Mouse (Mus musculus) bone marrow, adult 2 months (tissue): ENCODE data around the gene Zbtb43. TPM values are rescaled to one million over a fixed set of nuclear protein-coding genes. Genes with fewer than 3 reads are reported as not detected.

Experiments used
- H3K27ac ChIP-seq: fragments of 200-500 bp; 2 replicates; pipeline ENCODE4 v1.5.1; 2012; ENCODE audit warnings: low read depth, mild to moderate bottlenecking, control low read depth, inconsistent platforms, low read length; ENCODE audit not compliant: control insufficient read depth, poor library complexity, insufficient read depth
- H3K4me1 ChIP-seq: fragments of 200-500 bp; 2 replicates; pipeline ENCODE4 v1.6.1; 2011; ENCODE audit warnings: low read length; ENCODE audit not compliant: control insufficient read depth, insufficient read depth
- H3K4me3 ChIP-seq: fragments of 200-500 bp; replicated peaks from 2 replicates; pipeline ENCODE3; 2011; ENCODE audit warnings: mild to moderate bottlenecking, low read depth, low read length, control low read depth; ENCODE audit not compliant: control insufficient read depth
- CTCF ChIP-seq: fragments of 200-500 bp; IDR thresholded peaks from 2 replicates; pipeline ENCODE4 v1.5.1; 2011; ENCODE audit warnings: low read length, control low read depth; ENCODE audit not compliant: control insufficient read depth, insufficient read depth
- POLR2A ChIP-seq: fragments of 200-500 bp; IDR thresholded peaks from 2 replicates; pipeline ENCODE4 v1.6.1; 2011; ENCODE audit warnings: low read depth, mild to moderate bottlenecking, control low read depth, low read length, borderline replicate concordance; ENCODE audit not compliant: control insufficient read depth
- WGBS: fragments of 180-500 bp; shearing (Covaris S2); methylation state at CpG from one replicate; pipeline ENCODE4 v1.1.7; 2018; 5-methylcytosine and 5-hydroxymethylcytosine counted together
- polyA plus RNA-seq: library from polyadenylated mRNA; stranded (reverse); fragments of >200 nt; gene quantifications from 2 replicates; pipeline ENCODE4 v1.2.4, GENCODE M21; 2011; ENCODE audit warnings: low replicate concordance; ENCODE audit not compliant: missing spikeins, insufficient read depth, insufficient read length

Gene Zbtb43
- polyA plus RNA-seq, 1 experiment: 11.1 TPM

- WGBS: 1% methylated on average over 88 of the region's 102 CpGs
- no peaks in the 10 kb centered on the region; the same call in none of the 2 replicates for H3K4me1 ChIP-seq
- H3K4me3 ChIP-seq: peak within 1 kb of the TSS; percentile 83
- TF ChIP-seq CTCF: peak; percentile 87
- peak; percentile 61; the same call in 1 of the 2 replicates for TF ChIP-seq POLR2A
- peak within 1 kb of the TSS; percentile 84 for H3K27ac ChIP-seq
These were observed 37.3 kb downstream of the Zbtb43 start, which contains the start of gene Zbtb34 for GRCm38 (mm10) chr2:33430771-33431699. Gene Zbtb34 (minus strand): TSS chr2:33431324.

- Histone ChIP-seq H3K27ac (peak overlapping the region; percentile 84), H3K4me3 (peak overlapping the region; percentile 73), H3K4me1 (no peaks in the 10 kb centered on the region; the same call in none of the 2 replicates)
- under 1% methylated on average over 13 of the region's 13 CpGs for WGBS
- TF ChIP-seq POLR2A (no peak), CTCF (no peak)
These were observed 38.1 kb downstream of the Zbtb43 start for GRCm38 (mm10) chr2:33430081-33430770.

DNA sequence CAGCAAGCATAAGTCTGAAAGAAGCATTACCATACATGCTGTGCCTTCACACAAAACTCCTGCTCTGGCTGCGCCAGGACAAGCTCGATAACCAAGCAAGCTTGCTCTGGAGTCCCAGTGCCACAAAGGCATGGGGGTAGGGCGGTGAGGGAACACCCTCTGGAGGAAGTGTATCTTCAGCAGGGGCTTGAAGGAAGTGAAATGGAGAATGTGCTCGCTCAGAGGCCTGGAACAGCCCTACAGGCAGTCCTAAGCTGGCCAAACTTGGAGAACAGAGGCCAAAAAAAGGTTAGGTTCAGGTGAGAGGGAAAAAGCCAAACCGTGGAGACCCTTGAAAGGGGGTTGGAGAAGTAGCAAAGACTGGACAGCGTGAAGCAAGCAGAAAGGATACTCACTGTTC, 39.0 kb downstream of the Zbtb43 start:
- 4% methylated on average over 6 of the region's 6 CpGs for WGBS
- TF ChIP-seq POLR2A (no peak), CTCF (no peak)
- H3K4me3 ChIP-seq: peak overlapping the region; percentile 60
- peak overlapping the region; percentile 62 for H3K27ac ChIP-seq
- H3K4me1 ChIP-seq: no peaks in the 10 kb centered on the region; the same call in none of the 2 replicates

DNA sequence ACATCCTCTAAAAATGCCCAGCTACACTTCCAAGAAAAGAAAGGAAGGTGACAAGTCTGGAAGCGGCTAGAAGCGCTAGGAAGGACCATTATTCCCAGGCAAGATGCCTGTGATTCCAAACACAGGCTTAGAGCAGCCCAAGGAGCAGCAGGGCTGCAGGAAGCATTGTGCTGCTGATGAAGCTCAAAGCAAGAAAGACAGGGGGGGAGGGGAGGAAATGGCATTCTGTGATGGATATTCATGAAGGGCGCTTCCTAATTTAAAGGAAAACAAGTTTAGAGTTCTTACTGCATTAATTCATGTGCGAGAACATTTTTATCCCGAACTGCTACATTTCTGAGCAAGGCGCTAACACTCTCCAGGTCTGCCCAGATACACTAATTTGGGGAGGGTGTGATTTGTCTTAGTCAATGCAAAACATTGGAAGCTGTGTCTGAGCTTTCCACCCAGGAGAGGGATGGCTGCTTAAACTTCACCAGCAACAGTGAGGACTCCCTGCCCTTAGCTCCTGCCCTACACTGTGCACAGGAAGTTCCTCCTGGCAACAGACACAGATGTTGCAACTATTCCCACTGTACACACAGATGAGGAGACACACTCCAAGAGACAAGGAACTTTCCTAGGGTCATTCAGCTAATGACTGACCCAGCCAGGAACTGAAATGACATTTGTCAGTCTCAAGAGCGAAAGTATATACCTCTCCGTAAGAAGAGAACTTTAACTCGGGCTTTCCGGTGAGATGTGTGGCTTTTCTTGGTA, 41.5 kb downstream of the Zbtb43 start:
- no peaks in the 10 kb centered on the region; the same call in none of the 2 replicates for H3K4me1 ChIP-seq
- no peak overlapping the region for H3K27ac ChIP-seq
- TF ChIP-seq POLR2A: no peak
- TF ChIP-seq CTCF: no peak
- H3K4me3 ChIP-seq: no peak overlapping the region
- WGBS: 84% methylated on average over 10 of the region's 10 CpGs

- Histone ChIP-seq H3K27ac (no peak overlapping the region), H3K4me1 (no peaks in the 10 kb centered on the region)
These were observed 50.9 kb downstream of the Zbtb43 start for GRCm38 (mm10) chr2:33417454-33417853.

GRCm38 (mm10) chr2:33414019-33414418, 54.3 kb downstream of the Zbtb43 start:
- TF ChIP-seq POLR2A (no peak), CTCF (no peak)
- H3K4me1 ChIP-seq: no peaks in the 10 kb centered on the region
- no peak overlapping the region for H3K27ac ChIP-seq
- 83% methylated on average over 13 of the region's 13 CpGs for WGBS
- H3K4me3 ChIP-seq: no peak overlapping the region

More at GRCm38 (mm10) chr2:33417454-33417853, 50.9 kb downstream of the Zbtb43 start:
- WGBS: 71% methylated on average over 4 of the region's 4 CpGs
- TF ChIP-seq CTCF (no peak), POLR2A (no peak)
- H3K4me3 ChIP-seq: no peak overlapping the region

DNA sequence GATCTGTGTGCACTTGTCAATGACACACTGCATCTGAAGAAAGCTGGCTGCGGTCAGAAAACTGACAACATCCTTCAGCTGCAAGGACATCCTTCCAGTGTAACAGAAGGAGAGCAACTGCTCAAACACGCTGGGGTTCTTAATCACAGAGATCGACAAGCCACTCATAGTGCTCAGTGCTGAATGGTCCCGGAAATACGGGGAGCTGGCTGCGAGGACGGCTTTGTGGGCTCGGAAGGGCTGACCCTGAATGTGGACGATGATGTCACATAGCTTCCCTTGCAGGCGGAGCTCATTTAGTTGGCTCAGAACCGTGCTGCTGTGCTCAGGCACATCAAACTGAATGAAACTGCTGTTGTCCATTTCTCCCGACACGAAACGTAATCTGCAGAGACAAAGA, 56.2 kb downstream of the Zbtb43 start:
- Histone ChIP-seq H3K4me3 (no peak overlapping the region), H3K4me1 (no peaks in the 10 kb centered on the region), H3K27ac (no peak overlapping the region)
- WGBS: 88% methylated on average over 14 of the region's 14 CpGs
- no peak for TF ChIP-seq POLR2A
- TF ChIP-seq CTCF: no peak

GRCm38 (mm10) chr2:33403511-33404003, 64.8 kb downstream of the Zbtb43 start:
- Histone ChIP-seq H3K4me1 (peaks cover 5% of the 10 kb centered on the region), H3K27ac (peak overlapping the region; percentile 74)
- 9% methylated on average over 4 of the region's 4 CpGs for WGBS

More at GRCm38 (mm10) chr2:33403511-33404003, 64.8 kb downstream of the Zbtb43 start:
- no peak overlapping the region for H3K4me3 ChIP-seq
- TF ChIP-seq CTCF (no peak), POLR2A (no peak)
